Mouse (Mus musculus) bone marrow, adult 2 months (tissue): ENCODE data around the gene Gm9945.

Experiments used
- CTCF ChIP-seq: fragments of 200-500 bp; IDR thresholded peaks from 2 replicates; pipeline ENCODE4 v1.5.1; 2011; ENCODE audit warnings: low read length, control low read depth; ENCODE audit not compliant: control insufficient read depth, insufficient read depth
- POLR2A ChIP-seq: fragments of 200-500 bp; IDR thresholded peaks from 2 replicates; pipeline ENCODE4 v1.6.1; 2011; ENCODE audit warnings: low read depth, mild to moderate bottlenecking, control low read depth, low read length, borderline replicate concordance; ENCODE audit not compliant: control insufficient read depth

DNA sequence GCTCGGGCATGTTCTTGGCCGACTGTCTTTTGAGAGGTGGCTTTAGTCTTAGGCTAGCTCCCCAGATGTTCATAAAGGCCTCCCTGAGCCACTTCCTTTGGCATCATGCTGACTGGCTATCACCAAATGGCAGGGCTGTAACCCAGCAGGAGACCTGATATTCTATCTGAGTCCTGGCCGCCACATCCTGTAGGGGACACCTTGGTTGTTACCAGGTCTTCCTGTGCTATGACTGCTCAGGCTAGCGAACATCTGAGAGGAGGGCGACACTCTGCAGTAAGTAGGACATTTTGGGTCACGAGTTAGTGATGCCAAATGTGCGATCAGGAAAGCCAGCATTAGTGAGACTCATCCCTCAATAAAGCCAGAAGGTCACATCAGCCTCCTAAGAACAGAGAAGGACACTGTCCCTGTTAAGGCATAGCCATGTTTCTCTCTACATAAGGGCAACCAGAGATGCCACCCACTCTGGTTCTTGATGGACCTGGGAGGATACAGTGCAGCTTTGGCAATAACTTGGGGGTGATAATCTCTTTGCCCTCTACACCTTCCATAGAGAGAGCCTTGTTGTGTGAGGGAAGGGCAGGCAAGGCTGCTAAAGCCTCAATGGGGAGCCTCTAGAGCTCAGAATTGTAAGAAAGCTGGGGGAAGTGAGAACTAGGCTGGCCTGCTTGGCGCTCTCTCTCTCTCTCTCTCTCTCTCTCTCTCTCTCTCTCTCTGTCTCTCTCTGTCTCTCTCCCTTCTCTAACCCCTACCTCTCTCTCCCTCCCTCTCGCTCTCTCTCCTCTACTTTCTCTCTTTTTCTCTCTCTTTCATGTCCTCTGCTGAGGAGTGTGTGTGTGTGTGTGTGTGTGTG is 48.7 kb downstream of the Gm9945 start:
- TF ChIP-seq POLR2A (no peak), CTCF (no peak)
